Mouse (Mus musculus) embryo, embryonic 9.5 days (tissue): Measurements from ENCODE around the gene Akt2.
"Not testable (repeated sequence)": the region's sequence is repeated elsewhere in the genome, so short reads cannot be mapped to it uniquely, and the experiment has no call there.

ENCODE experiments used
- DNase-seq: peaks from one replicate; pipeline ENCODE4 v3.0.0-alpha.2; 2017; ENCODE audit errors: extremely low spot score

Akt2 gene

GRCm38 (mm10) chr7:27613751-27614499 lies 22.6 kb downstream of the Akt2 start:
- DNase-seq = no peak

- DNase-seq = no peak
These were observed 29.7 kb downstream of the Akt2 start for GRCm38 (mm10) chr7:27621028-27621427.

GRCm38 (mm10) chr7:27622234-27622633 lies 30.9 kb downstream of the Akt2 start:
- DNase-seq = no peak

GRCm38 (mm10) chr7:27624967-27625366 lies 33.6 kb downstream of the Akt2 start:
- DNase-seq = no peak

- no peak for DNase-seq
These were observed 36.4 kb downstream of the Akt2 start for GRCm38 (mm10) chr7:27627707-27628106.

- DNase-seq = no peak
These were observed 36.8 kb downstream of the Akt2 start for GRCm38 (mm10) chr7:27628190-27628589.

- not testable (repeated sequence) for DNase-seq
These were observed 37.5 kb downstream of the Akt2 start for GRCm38 (mm10) chr7:27628816-27629215.

GRCm38 (mm10) chr7:27631439-27631838 lies 40.1 kb downstream of the Akt2 start:
- DNase-seq = no peak

GRCm38 (mm10) chr7:27633166-27633565 lies 41.8 kb downstream of the Akt2 start:
- DNase-seq = no peak

GRCm38 (mm10) chr7:27634691-27635090 lies 43.3 kb downstream of the Akt2 start:
- DNase-seq = no peak

GRCm38 (mm10) chr7:27635094-27635493 lies 43.7 kb downstream of the Akt2 start:
- DNase-seq = not testable (repeated sequence)

GRCm38 (mm10) chr7:27644471-27644870 lies 53.1 kb downstream of the Akt2 start:
- DNase-seq = no peak

GRCm38 (mm10) chr7:27646516-27646915 lies 55.2 kb downstream of the Akt2 start:
- DNase-seq = no peak

- DNase-seq = no peak
These were observed 56.1 kb downstream of the Akt2 start for GRCm38 (mm10) chr7:27647281-27648002.

- DNase-seq = no peak
These were observed 58.4 kb downstream of the Akt2 start for GRCm38 (mm10) chr7:27649723-27650122.

- DNase-seq = peak; percentile 75
These were observed 59.6 kb downstream of the Akt2 start for GRCm38 (mm10) chr7:27650949-27651348.

- DNase-seq = peak; percentile 65
These were observed 62.5 kb downstream of the Akt2 start, which contains the start of gene Ttc9b for GRCm38 (mm10) chr7:27653681-27654437. Gene Ttc9b, plus strand, starts transcription at chr7:27653915.

- no peak for DNase-seq
These were observed 63.4 kb downstream of the Akt2 start for GRCm38 (mm10) chr7:27654607-27655276.

GRCm38 (mm10) chr7:27655545-27655944 lies 64.2 kb downstream of the Akt2 start:
- no peak for DNase-seq

- no peak for DNase-seq
These were observed 65.2 kb downstream of the Akt2 start for GRCm38 (mm10) chr7:27656600-27656999.

- no peak for DNase-seq
These were observed 66.6 kb downstream of the Akt2 start for GRCm38 (mm10) chr7:27657824-27658395.
